Comparison of ENCODE assay signal across 11 mouse cellular contexts in genomic region chr7:75415882-75416585, GRCm38 (mm10). TPM values are rescaled to one million over a fixed set of nuclear protein-coding genes. Genes with fewer than 3 reads are reported as not detected.
A peak's percentile ranks its signal among the peaks of the same experiment; 100 is the strongest.
DNase-seq lines count a peak whose midpoint lies in the region; ATAC-seq lines count a peak whose summit lies in the region.
"Had no signal": no experiment of that assay in that cellular context is flagged by ENCODE, and none has a peak within 500 bp of the region (broad histone marks: within the 10 kb centered on the region; RNA-seq: fewer than 3 reads in every experiment).

No protein-coding gene starts in this region.

- no peaks in the 10 kb centered on the region for H3K9me3 ChIP-seq in heart, embryonic 15.5 days (replicated peaks)
- H3K9me3 ChIP-seq: forebrain, embryonic 12.5 days; limb, embryonic 12.5 days had no signal

- no peak overlapping the region for H3K4me3 ChIP-seq in heart, embryonic 15.5 days
- H3K4me3 ChIP-seq: forebrain, embryonic 12.5 days; limb, embryonic 12.5 days had no signal

- H3K9ac ChIP-seq in heart, embryonic 15.5 days, result no peak overlapping the region
- H3K9ac ChIP-seq: forebrain, embryonic 12.5 days; limb, embryonic 12.5 days had no signal

- H3K4me1 ChIP-seq in heart, embryonic 15.5 days (replicated peaks), result peaks cover 9% of the 10 kb centered on the region
- H3K4me1 ChIP-seq: limb, embryonic 12.5 days had no signal

- 75% methylated on average over 7 of the region's 7 CpGs for WGBS in heart, embryonic 15.5 days

- H3K4me2 ChIP-seq in heart, embryonic 15.5 days, result no peak overlapping the region
- H3K4me2 ChIP-seq: forebrain, embryonic 12.5 days; limb, embryonic 12.5 days had no signal

- H3K27me3 ChIP-seq in heart, embryonic 15.5 days, result no peaks in the 10 kb centered on the region
- H3K27me3 ChIP-seq: limb, embryonic 12.5 days had no signal

- no peak for DNase-seq in heart, adult 9 months (ENCODE audit: low spot score in 2 of 2)
- DNase-seq in B cell, adult 2 months, result peak; percentile 5 to 13
- DNase-seq in naive thymus-derived CD4-positive, alpha-beta T cell, adult 2 months (ENCODE audit: low read depth), result peak; percentile 27
- DNase-seq in right cerebral cortex, postnatal 14 days, result no peak
- DNase-seq in kidney, postnatal 14 days, result no peak
- DNase-seq: kidney, adult 18-20 months had no signal

- no peaks in the 10 kb centered on the region for H3K36me3 ChIP-seq in heart, embryonic 15.5 days
- H3K36me3 ChIP-seq: forebrain, embryonic 12.5 days; limb, embryonic 12.5 days had no signal

- H3K27ac ChIP-seq in heart, embryonic 15.5 days, result 0 out of 2 replicates have a peak overlapping the region, but pooled peaks have one; percentile 3
- H3K27ac ChIP-seq: forebrain, embryonic 12.5 days; limb, embryonic 12.5 days had no signal

- ATAC-seq in heart, embryonic 15.5 days (replicated peaks; ENCODE audit: insufficient number of reproducible peaks, insufficient read depth, low FRiP score, low read depth), result no peak
- ATAC-seq in activated CD4-positive, CD25-positive, alpha-beta regulatory T cell, adult 4 months, result peak; percentile 61
- ATAC-seq in cerebellum, adult (ENCODE audit: insufficient number of reproducible peaks, low FRiP score, low TSS enrichment), result no peak

RNA-seq across cellular contexts. Expression of gene Akap13, which starts 39.3 kb away (rescaled TPM):
- 43.4 and 48.0 TPM in 2 replicates for polyA plus RNA-seq in heart, embryonic 15.5 days (2015; fragmentation: Nextera tagmentation; extraction: Ambion mirVana)
- polyA plus RNA-seq in activated CD4-positive, CD25-positive, alpha-beta regulatory T cell, adult 4 months (2017; shearing (Covaris generic)), result 100 to 1,000 TPM; 266 to 304 TPM

Comparison
In these comparisons a context has a peak if more than half of its experiments do, and no peak if none do; other contexts are left out.
1. DNase-seq: peak in B cell, adult 2 months (2 of 2) and naive thymus-derived CD4-positive, alpha-beta T cell, adult 2 months (single experiment); none in heart, adult 9 months (0 of 2), right cerebral cortex, postnatal 14 days (single experiment) and kidney, postnatal 14 days (single experiment).